Mouse (Mus musculus) forebrain, embryonic 14.5 days (tissue): ENCODE data around the gene Nrg3. TPM values are rescaled to one million over a fixed set of nuclear protein-coding genes. Genes with fewer than 3 reads are reported as not detected.

ENCODE experiments used
- ATAC-seq: fragments of 200-750 bp; cut with Nextera tagmentation; 2 replicates; pipeline ENCODE4 v1.8.0; 2017; ENCODE audit warnings: mild to moderate bottlenecking, moderate library complexity
- DNase-seq: peaks from one replicate; pipeline ENCODE4 v3.0.0-alpha.2; 2015; ENCODE audit warnings: low spot score
- H3K27ac ChIP-seq: fragments of 300-500 bp; sonication (generic); 2 replicates; pipeline ENCODE4 v1.5.1; 2014; ENCODE audit warnings: low read depth, mild to moderate bottlenecking, control low read depth, low read length, moderate library complexity
- H3K27me3 ChIP-seq: fragments of 300-500 bp; sonication (generic); replicated peaks from 2 replicates; pipeline ENCODE4 v1.6.1; 2014; ENCODE audit warnings: low read length, control low read depth, mixed read lengths; ENCODE audit not compliant: control insufficient read depth, insufficient read depth
- H3K36me3 ChIP-seq: fragments of 300-500 bp; sonication (generic); 2 replicates; pipeline ENCODE4 v1.6.1; 2014; ENCODE audit warnings: low read length, control low read depth; ENCODE audit not compliant: control insufficient read depth, insufficient read depth
- H3K4me1 ChIP-seq: fragments of 300-500 bp; sonication (generic); 2 replicates; pipeline ENCODE4 v1.6.1; 2014; ENCODE audit warnings: antibody characterized with exemption, low read length, control low read depth; ENCODE audit not compliant: control insufficient read depth, insufficient read depth
- H3K4me2 ChIP-seq: fragments of 300-500 bp; sonication (generic); 2 replicates; pipeline ENCODE4 v1.6.1; 2014; ENCODE audit warnings: mild to moderate bottlenecking, control low read depth, low read length
- H3K4me3 ChIP-seq: fragments of 300-500 bp; sonication (generic); 2 replicates; pipeline ENCODE4 v1.5.1; 2014; ENCODE audit warnings: low read depth, low read length, control low read depth
- H3K9ac ChIP-seq: fragments of 300-500 bp; sonication (generic); 2 replicates; pipeline ENCODE4 v1.6.1; 2014; ENCODE audit warnings: mild to moderate bottlenecking, low read length, control low read depth, moderate library complexity
- H3K9me3 ChIP-seq: fragments of 300-500 bp; sonication (generic); replicated peaks from 2 replicates; pipeline ENCODE4 v1.6.1; 2016; ENCODE audit warnings: low read length, control low read depth, mixed read lengths; ENCODE audit not compliant: control insufficient read depth
- WGBS: fragments of 180-500 bp; shearing (Covaris S2); extraction: QIAGEN DNeasy Blood & Tissue Kit; methylation state at CpG from one replicate; pipeline ENCODE4 v1.1.7; 2014; 5-methylcytosine and 5-hydroxymethylcytosine counted together
- polyA plus RNA-seq: library from polyadenylated mRNA; unstranded; fragments of >200 nt; fragmentation: Nextera tagmentation; extraction: Ambion mirVana; gene quantifications from 2 replicates; pipeline ENCODE4 v1.2.1, GENCODE M21; 2014

Nrg3 gene
- polyA plus RNA-seq, 1 experiment from 2014 or later, result 3.2 TPM

GRCm38 (mm10) chr14:39264422-39264821 is 208.5 kb downstream of the Nrg3 start:
- Histone ChIP-seq H3K27me3 (no peaks in the 10 kb centered on the region), H3K36me3 (no peaks in the 10 kb centered on the region), H3K9ac (no peak overlapping the region), H3K4me2 (no peak overlapping the region), H3K4me3 (no peak overlapping the region), H3K9me3 (no peaks in the 10 kb centered on the region), H3K27ac (no peak overlapping the region), H3K4me1 (no peaks in the 10 kb centered on the region)
- no peak for DNase-seq
- no peak for ATAC-seq
- 89% methylated on average over 4 of the region's 4 CpGs for WGBS

GRCm38 (mm10) chr14:39261016-39261415 is 211.9 kb downstream of the Nrg3 start:
- WGBS, result 87% methylated on average over 1 of the region's 1 CpGs

GRCm38 (mm10) chr14:39255391-39255790 is 217.5 kb downstream of the Nrg3 start:
- H3K4me1 ChIP-seq, result no peaks in the 10 kb centered on the region
- no peaks in the 10 kb centered on the region for H3K27me3 ChIP-seq
- H3K9ac ChIP-seq, result no peak overlapping the region
- DNase-seq, result no peak
- H3K4me2 ChIP-seq, result no peak overlapping the region
- 68% methylated on average over 1 of the region's 1 CpGs for WGBS
- no peaks in the 10 kb centered on the region for H3K36me3 ChIP-seq
- H3K9me3 ChIP-seq, result no peaks in the 10 kb centered on the region
- ATAC-seq, result no peak
- no peak overlapping the region for H3K27ac ChIP-seq
- H3K4me3 ChIP-seq, result no peak overlapping the region

More at GRCm38 (mm10) chr14:39261016-39261415, 211.9 kb downstream of the Nrg3 start:
- H3K4me2 ChIP-seq, result no peak overlapping the region
- H3K27ac ChIP-seq, result no peak overlapping the region
- no peak for ATAC-seq
- H3K4me1 ChIP-seq, result no peaks in the 10 kb centered on the region
- no peaks in the 10 kb centered on the region for H3K36me3 ChIP-seq
- H3K27me3 ChIP-seq, result no peaks in the 10 kb centered on the region
- DNase-seq, result no peak
- H3K9ac ChIP-seq, result no peak overlapping the region
- no peak overlapping the region for H3K4me3 ChIP-seq
- H3K9me3 ChIP-seq, result no peaks in the 10 kb centered on the region

GRCm38 (mm10) chr14:39240267-39240666 is 232.6 kb downstream of the Nrg3 start:
- no peak overlapping the region for H3K9ac ChIP-seq
- H3K4me2 ChIP-seq, result no peak overlapping the region
- no peaks in the 10 kb centered on the region for H3K27me3 ChIP-seq
- WGBS, result 73% methylated on average over 2 of the region's 2 CpGs
- no peak for DNase-seq
- H3K36me3 ChIP-seq, result no peaks in the 10 kb centered on the region
- no peak overlapping the region for H3K4me3 ChIP-seq
- no peaks in the 10 kb centered on the region for H3K9me3 ChIP-seq
- H3K27ac ChIP-seq, result no peak overlapping the region
- ATAC-seq, result no peak
- no peaks in the 10 kb centered on the region for H3K4me1 ChIP-seq

GRCm38 (mm10) chr14:39211472-39211871 is 261.4 kb downstream of the Nrg3 start:
- H3K4me2 ChIP-seq, result no peak overlapping the region
- H3K27me3 ChIP-seq, result no peaks in the 10 kb centered on the region
- ATAC-seq (peak; percentile 91), DNase-seq (peak; percentile 75)
- H3K4me3 ChIP-seq, result no peak overlapping the region
- no peak overlapping the region for H3K27ac ChIP-seq
- 0 out of 2 replicates have a peak, but pooled peaks cover 2% of the 10 kb centered on the region for H3K4me1 ChIP-seq
- 21% methylated on average over 1 of the region's 1 CpGs for WGBS
- no peaks in the 10 kb centered on the region for H3K36me3 ChIP-seq
- no peak overlapping the region for H3K9ac ChIP-seq
- H3K9me3 ChIP-seq, result no peaks in the 10 kb centered on the region

- WGBS, result 80% methylated on average over 5 of the region's 5 CpGs
- Histone ChIP-seq H3K9me3 (no peaks in the 10 kb centered on the region), H3K36me3 (no peaks in the 10 kb centered on the region), H3K4me2 (no peak overlapping the region), H3K4me1 (no peaks in the 10 kb centered on the region), H3K9ac (no peak overlapping the region), H3K4me3 (no peak overlapping the region), H3K27ac (no peak overlapping the region), H3K27me3 (no peaks in the 10 kb centered on the region)
- DNase-seq (peak; percentile 29), ATAC-seq (no peak)
Observed at GRCm38 (mm10) chr14:39191946-39192345, 280.9 kb downstream of the Nrg3 start.

- DNase-seq, result no peak
- WGBS, result 70% methylated on average over 2 of the region's 2 CpGs
- Histone ChIP-seq H3K27ac (no peak overlapping the region), H3K27me3 (no peaks in the 10 kb centered on the region), H3K4me3 (no peak overlapping the region), H3K4me2 (no peak overlapping the region), H3K9me3 (no peaks in the 10 kb centered on the region), H3K9ac (no peak overlapping the region), H3K4me1 (no peaks in the 10 kb centered on the region), H3K36me3 (no peaks in the 10 kb centered on the region)
- ATAC-seq, result no peak
Observed at GRCm38 (mm10) chr14:39173709-39174108, 299.2 kb downstream of the Nrg3 start.

GRCm38 (mm10) chr14:39160140-39160539 is 312.7 kb downstream of the Nrg3 start:
- H3K9ac ChIP-seq, result no peak overlapping the region
- H3K36me3 ChIP-seq, result no peaks in the 10 kb centered on the region
- DNase-seq (no peak), ATAC-seq (no peak)
- H3K27me3 ChIP-seq, result no peaks in the 10 kb centered on the region
- no peaks in the 10 kb centered on the region for H3K4me1 ChIP-seq
- no peak overlapping the region for H3K4me2 ChIP-seq
- no peak overlapping the region for H3K4me3 ChIP-seq
- no peak overlapping the region for H3K27ac ChIP-seq
- 67% methylated on average over 3 of the region's 3 CpGs for WGBS
- no peaks in the 10 kb centered on the region for H3K9me3 ChIP-seq

- Histone ChIP-seq H3K36me3 (no peaks in the 10 kb centered on the region), H3K9ac (no peak overlapping the region), H3K4me3 (no peak overlapping the region), H3K27me3 (no peaks in the 10 kb centered on the region), H3K4me2 (no peak overlapping the region), H3K9me3 (no peaks in the 10 kb centered on the region), H3K4me1 (no peaks in the 10 kb centered on the region), H3K27ac (no peak overlapping the region)
- DNase-seq (no peak), ATAC-seq (no peak)
- 50% methylated on average over 1 of the region's 1 CpGs for WGBS
Observed at GRCm38 (mm10) chr14:39155462-39155861, 317.4 kb downstream of the Nrg3 start.
